Mouse (Mus musculus) spleen, adult 2 months (tissue): ENCODE measurements around the gene Usp7.

Experiments used
- CTCF ChIP-seq: fragments of 200-500 bp; IDR thresholded peaks from 2 replicates; pipeline ENCODE4 v1.5.1; 2011; ENCODE audit warnings: mild to moderate bottlenecking, inconsistent platforms; ENCODE audit not compliant: insufficient read depth, insufficient read length, insufficient replicate concordance; ENCODE audit errors: extremely low read depth
- POLR2A ChIP-seq: fragments of 200-500 bp; IDR thresholded peaks from 2 replicates; pipeline ENCODE4 v1.6.1; 2011; ENCODE audit warnings: low read depth, low read length, inconsistent platforms

GRCm38 (mm10) chr16:8795906-8796305, 3.8 kb upstream of the Usp7 start:
- TF ChIP-seq CTCF (no peak), POLR2A (no peak)
